Mouse (Mus musculus): ENCODE results near the gene Ttc39a.

The Ttc39a gene

DNA sequence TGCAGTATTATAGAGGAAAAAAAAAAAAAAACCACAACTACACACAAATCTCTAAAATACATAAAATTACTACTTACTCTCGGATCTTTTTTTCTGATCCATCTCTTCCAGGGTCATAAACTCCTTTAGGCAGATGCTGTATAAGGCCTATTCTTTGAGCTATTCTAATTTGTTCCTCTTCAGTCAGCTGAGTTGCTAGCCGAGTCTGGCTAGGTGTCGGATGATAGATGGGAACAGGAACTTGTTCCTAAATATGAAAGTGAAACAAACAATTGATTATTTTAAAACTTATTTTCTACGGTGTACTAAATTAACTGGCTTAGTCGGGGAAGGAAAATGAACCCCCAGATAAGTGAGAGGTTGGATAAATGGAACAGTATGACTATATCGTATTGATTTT, 50.4 kb downstream of the Ttc39a start:
- no peak for ATAC-seq (ENCODE audit: low TSS enrichment)

DNA sequence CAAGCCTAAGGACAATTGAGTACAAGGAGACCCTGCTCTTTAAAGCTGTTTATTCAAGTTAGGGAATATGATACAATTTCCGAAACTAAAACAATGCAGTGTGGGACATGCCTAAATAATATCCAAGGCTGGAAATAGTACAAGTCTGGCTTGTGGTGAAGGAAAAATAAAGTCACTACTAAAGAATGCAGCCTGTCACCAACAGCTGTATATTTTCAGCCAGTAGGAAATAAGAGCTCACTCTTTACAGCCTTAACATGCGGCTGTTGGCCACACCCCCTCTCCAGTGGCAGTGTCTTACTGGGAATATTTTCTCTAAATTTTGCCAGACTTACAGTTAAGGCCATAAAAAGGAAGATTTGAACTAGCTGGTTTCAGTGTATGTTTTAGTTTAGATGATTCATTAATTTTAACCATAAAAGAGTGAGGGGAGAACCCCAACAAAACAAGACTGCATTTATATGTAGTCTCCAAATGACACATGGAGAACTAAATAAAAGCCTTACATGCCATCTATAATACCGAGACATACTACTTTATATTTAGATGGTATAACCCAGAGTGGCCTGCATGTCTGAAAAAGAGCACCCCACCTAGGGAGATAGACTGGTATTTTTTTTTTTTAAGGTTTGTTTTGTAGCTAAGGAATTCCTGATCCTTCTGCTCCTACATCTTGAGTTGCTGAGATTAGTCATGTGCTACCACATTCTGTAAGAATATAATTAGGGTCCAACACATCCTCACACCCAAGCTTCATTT, 54.2 kb downstream of the Ttc39a start:
- ATAC-seq (ENCODE audit: low TSS enrichment), result no peak

GRCm38 (mm10) chr4:109463892-109464291, 57.5 kb downstream of the Ttc39a start:
- ATAC-seq (ENCODE audit: low TSS enrichment), result no peak

- no peak for ATAC-seq (ENCODE audit: low TSS enrichment)
These were observed 61.3 kb downstream of the Ttc39a start for GRCm38 (mm10) chr4:109467687-109468086.

GRCm38 (mm10) chr4:109471606-109472005, 65.2 kb downstream of the Ttc39a start:
- ATAC-seq (ENCODE audit: low TSS enrichment), result no peak

- ATAC-seq (ENCODE audit: low TSS enrichment), result no peak
These were observed 66.1 kb downstream of the Ttc39a start for GRCm38 (mm10) chr4:109472566-109472965.

GRCm38 (mm10) chr4:109475078-109475477, 68.7 kb downstream of the Ttc39a start:
- ATAC-seq (ENCODE audit: low TSS enrichment), result no peak

DNA sequence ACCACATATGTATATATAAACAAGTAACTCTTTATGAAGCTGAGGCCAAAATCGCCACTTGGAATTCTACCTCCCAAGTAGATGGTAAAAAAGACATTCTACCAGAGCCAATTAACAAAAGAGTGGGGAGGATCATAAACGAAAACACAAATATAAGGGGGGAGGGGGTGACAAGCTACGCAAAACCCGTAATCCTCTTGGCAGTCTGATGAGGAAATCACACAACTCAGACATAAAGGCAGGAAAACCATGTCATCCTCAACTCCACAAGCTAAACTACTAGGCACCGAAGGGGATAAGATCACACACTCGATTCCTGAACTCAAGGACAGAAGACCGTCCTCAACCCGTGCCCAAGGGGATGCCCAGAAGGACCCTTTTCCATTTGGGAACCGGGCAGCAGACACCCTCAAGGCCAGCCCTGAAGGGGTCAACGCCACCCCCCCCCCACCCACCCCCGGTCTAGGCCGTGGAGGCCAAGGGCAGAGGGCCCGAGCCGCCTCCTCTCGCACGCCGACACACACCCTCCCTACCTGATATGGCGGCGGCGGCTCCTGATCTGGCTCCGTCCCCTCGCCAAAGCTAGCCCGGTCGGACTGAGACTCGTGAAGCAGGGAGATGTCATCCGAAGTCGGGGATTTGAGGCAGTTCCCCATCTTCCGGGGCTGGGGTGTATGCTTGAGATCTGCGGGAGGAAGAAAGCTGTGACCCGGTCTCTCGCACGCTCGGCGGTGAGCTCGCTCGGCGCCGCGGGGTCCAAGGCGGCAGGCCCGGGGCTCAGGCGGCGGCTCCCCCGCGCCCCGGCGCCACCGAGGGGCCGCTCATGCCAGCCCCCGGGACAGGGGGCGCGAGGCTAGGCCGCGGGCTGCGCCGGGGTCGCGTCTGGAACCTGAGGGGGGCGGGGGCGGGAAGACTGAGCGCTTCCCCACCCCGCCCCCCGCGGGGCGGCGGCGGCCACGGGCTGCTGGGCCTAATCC, 69.4 kb downstream of the Ttc39a start:
- ATAC-seq (ENCODE audit: low TSS enrichment), result peak; percentile 50

DNA sequence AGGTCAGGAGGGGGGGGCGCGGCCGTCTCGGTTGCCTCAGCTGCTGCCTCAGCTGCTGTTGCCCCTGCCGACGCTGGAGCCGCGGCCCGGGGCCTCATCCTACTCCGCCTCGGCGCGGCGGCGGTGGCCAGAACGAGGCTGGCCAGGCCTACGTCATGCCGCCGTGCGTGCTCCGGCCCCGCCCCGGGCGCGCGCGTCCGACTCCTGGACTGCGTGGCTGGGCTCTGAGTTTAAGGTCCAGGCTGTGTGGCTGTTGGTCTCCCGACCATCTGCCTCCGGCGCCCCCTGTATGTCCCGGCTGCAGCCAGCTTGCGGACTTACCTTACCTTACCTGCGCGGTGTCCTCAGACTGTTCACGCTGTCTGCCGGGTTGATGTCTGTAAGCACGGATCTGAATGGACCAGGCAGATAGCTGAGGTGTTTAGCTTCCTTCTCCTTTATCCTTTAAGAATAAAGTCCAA, 70.2 kb downstream of the Ttc39a start:
- ATAC-seq (ENCODE audit: low TSS enrichment), result peak; percentile 97

GRCm38 (mm10) chr4:109477454-109477853, 71.0 kb downstream of the Ttc39a start:
- ATAC-seq (ENCODE audit: low TSS enrichment), result no peak

GRCm38 (mm10) chr4:109481424-109481823, 75.0 kb downstream of the Ttc39a start:
- ATAC-seq (ENCODE audit: low TSS enrichment), result no peak

DNA sequence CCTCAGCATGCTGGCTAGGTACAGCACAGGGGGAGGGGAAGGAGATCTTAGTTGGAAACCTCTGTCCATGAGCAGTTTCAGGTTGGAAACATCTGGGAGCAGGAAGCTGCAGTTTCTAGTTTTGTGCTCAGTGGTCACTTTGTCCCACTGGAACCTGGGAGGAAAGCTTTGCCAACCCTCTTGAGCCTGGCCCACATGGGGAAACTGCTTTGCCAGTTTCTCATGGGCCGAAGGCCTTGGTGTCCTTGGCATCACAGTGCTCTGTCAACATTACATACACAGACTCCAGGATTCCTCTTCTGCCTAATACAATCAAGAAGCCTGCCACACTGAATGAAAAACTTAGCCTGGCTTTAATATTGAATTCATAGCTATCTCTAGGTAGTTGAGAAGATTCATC, 76.3 kb downstream of the Ttc39a start:
- no peak for ATAC-seq (ENCODE audit: low TSS enrichment)

GRCm38 (mm10) chr4:109484621-109485020, 78.2 kb downstream of the Ttc39a start, which contains the start of gene Rnf11:
TSS of gene Rnf11 (minus strand) at chr4:109484728.
- no peak for ATAC-seq (ENCODE audit: low TSS enrichment)

DNA sequence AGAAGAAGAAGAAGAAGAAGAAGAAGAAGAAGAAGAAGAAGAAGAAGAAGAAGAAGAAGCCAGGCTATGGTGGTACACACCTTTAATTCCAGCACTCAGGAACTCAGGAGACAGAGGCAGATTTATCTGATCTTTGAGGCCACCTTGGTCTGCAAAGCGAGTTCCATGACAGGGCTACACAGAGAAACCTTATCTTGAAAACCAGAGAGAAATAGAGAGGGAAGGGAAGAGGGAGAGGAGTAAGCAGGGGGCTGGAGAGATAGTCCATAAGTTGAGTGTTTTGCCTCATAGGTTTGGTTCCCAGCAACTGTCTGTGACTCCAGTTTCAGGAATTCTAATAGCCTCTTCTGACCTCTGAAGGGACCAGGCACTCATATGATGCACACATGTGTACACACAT, 82.4 kb downstream of the Ttc39a start:
- no peak for ATAC-seq (ENCODE audit: low TSS enrichment)

- ATAC-seq (ENCODE audit: low TSS enrichment), result no peak
These were observed 87.2 kb downstream of the Ttc39a start for GRCm38 (mm10) chr4:109493581-109493980.

All from frontal cortex, adult (tissue).